Comparison of ENCODE assay signal across 14 mouse cellular contexts in the genomic region with DNA sequence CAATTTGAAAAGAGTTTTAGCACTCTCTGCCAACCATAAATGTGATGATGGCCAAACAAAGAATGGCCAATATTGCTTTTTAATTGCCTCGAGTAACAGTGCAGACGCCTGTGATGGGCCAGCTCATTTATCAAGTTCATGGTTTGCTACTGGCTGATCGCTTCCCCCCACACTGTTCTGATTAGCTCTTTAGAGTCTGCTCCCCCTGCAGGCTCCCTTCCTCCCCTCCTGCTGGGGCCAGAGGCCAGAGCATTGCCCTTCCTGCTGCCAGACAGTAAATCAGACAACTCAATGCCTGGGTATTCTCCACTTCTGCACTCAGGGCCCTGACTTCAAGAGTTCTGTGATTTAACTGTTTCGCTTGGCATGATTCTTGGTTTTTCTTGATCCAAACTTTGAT.
DNase-seq lines count a peak whose midpoint lies in the region; ATAC-seq and TF ChIP-seq lines count a peak whose summit lies in the region.
"Had no signal": no experiment of that assay in that cellular context is flagged by ENCODE, and none has a peak within 500 bp of the region (broad histone marks: within the 10 kb centered on the region; RNA-seq: fewer than 3 reads in every experiment).

No protein-coding gene starts in this region.

- ATAC-seq in forebrain, embryonic 16.5 days = peak; percentile 65; the same call in 1 of the 2 replicates
- no peak for ATAC-seq in forebrain, embryonic 11.5 days (replicated peaks; ENCODE audit: low FRiP score)
- no peak for ATAC-seq in midbrain, postnatal 0 days (ENCODE audit: low FRiP score)
- no peak for ATAC-seq in midbrain, embryonic 16.5 days
- no peak for ATAC-seq in kidney, postnatal 0 days (replicated peaks; ENCODE audit: low FRiP score, low read depth)
- ATAC-seq: intestine, embryonic 16.5 days; lung, postnatal 0 days; Patski had no signal

- no peaks in the 10 kb centered on the region for H3K9me3 ChIP-seq in forebrain, embryonic 16.5 days (ENCODE audit: control insufficient read depth, low read length)
- H3K9me3 ChIP-seq in forebrain, embryonic 11.5 days (ENCODE audit: control insufficient read depth, low read length) = no peaks in the 10 kb centered on the region
- H3K9me3 ChIP-seq in midbrain, postnatal 0 days (ENCODE audit: low read length) = no peaks in the 10 kb centered on the region
- H3K9me3 ChIP-seq in midbrain, embryonic 16.5 days (replicated peaks; ENCODE audit: control insufficient read depth, low read length, poor library complexity, severe bottlenecking) = no peaks in the 10 kb centered on the region
- H3K9me3 ChIP-seq in kidney, postnatal 0 days (replicated peaks; ENCODE audit: low read length) = no peaks in the 10 kb centered on the region
- H3K9me3 ChIP-seq: stomach, embryonic 15.5 days had no signal

- H3K4me3 ChIP-seq in forebrain, embryonic 16.5 days (replicated peaks; ENCODE audit: low read length) = no peak overlapping the region
- H3K4me3 ChIP-seq in forebrain, embryonic 11.5 days (ENCODE audit: low read depth, low read length) = no peak overlapping the region
- H3K4me3 ChIP-seq in midbrain, postnatal 0 days (ENCODE audit: low read depth, low read length) = no peak overlapping the region
- no peak overlapping the region for H3K4me3 ChIP-seq in midbrain, embryonic 16.5 days (ENCODE audit: low read depth, low read length)
- no peak overlapping the region for H3K4me3 ChIP-seq in kidney, postnatal 0 days (replicated peaks; ENCODE audit: low read depth, low read length)
- H3K4me3 ChIP-seq: stomach, embryonic 15.5 days had no signal

- H3K9ac ChIP-seq in forebrain, embryonic 16.5 days (replicated peaks; ENCODE audit: low read depth, low read length) = no peak overlapping the region
- H3K9ac ChIP-seq in forebrain, embryonic 11.5 days (ENCODE audit: low read length) = no peak overlapping the region
- no peak overlapping the region for H3K9ac ChIP-seq in midbrain, postnatal 0 days (replicated peaks; ENCODE audit: low read length, poor library complexity, severe bottlenecking)
- no peak overlapping the region for H3K9ac ChIP-seq in midbrain, embryonic 16.5 days (ENCODE audit: low read depth, low read length)
- H3K9ac ChIP-seq in kidney, postnatal 0 days (ENCODE audit: low read depth, low read length) = no peak overlapping the region
- H3K9ac ChIP-seq: stomach, embryonic 15.5 days had no signal

- WGBS in forebrain, embryonic 16.5 days = 37% methylated on average over 4 of the region's 4 CpGs
- WGBS in forebrain, embryonic 11.5 days = 35% methylated on average over 4 of the region's 4 CpGs
- 59% methylated on average over 4 of the region's 4 CpGs for WGBS in midbrain, postnatal 0 days
- WGBS in midbrain, embryonic 16.5 days = 54% methylated on average over 4 of the region's 4 CpGs
- 26% methylated on average over 4 of the region's 4 CpGs for WGBS in kidney, postnatal 0 days

- TF ChIP-seq CTCF in midbrain, postnatal 0 days (IDR thresholded peaks at IDR 0.05) = no peak
- peak; percentile 26; the same call in 1 of the 2 replicates for TF ChIP-seq CTCF in kidney, postnatal 0 days (IDR thresholded peaks at IDR 0.05; ENCODE audit: low read depth)

- DNase-seq in forebrain, embryonic 11.5 days (ENCODE audit: low spot score) = no peak
- DNase-seq in midbrain, postnatal 0 days (ENCODE audit: low spot score) = peak; percentile 30
- DNase-seq in kidney, postnatal 0 days (ENCODE audit: low spot score) = peak; percentile 67
- DNase-seq in yolk sac, embryonic 10.5 days (ENCODE audit: low spot score) = peak; percentile 49
- DNase-seq in urinary bladder, postnatal 10 days (ENCODE audit: low spot score) = no peak
- DNase-seq in gastrocnemius, postnatal 10 days = no peak
- DNase-seq: right cerebral cortex, postnatal 25 days had no signal

- H3K4me2 ChIP-seq in forebrain, embryonic 16.5 days (ENCODE audit: low read length) = no peak overlapping the region
- H3K4me2 ChIP-seq in forebrain, embryonic 11.5 days (ENCODE audit: low read depth, low read length, severe bottlenecking) = no peak overlapping the region
- H3K4me2 ChIP-seq in midbrain, postnatal 0 days (ENCODE audit: low read depth, low read length, poor library complexity, severe bottlenecking) = no peak overlapping the region
- no peak overlapping the region for H3K4me2 ChIP-seq in midbrain, embryonic 16.5 days (ENCODE audit: low read length)
- H3K4me2 ChIP-seq in kidney, postnatal 0 days (ENCODE audit: low read length) = no peak overlapping the region
- H3K4me2 ChIP-seq: heart, embryonic 11.5 days; stomach, embryonic 15.5 days had no signal

- no peaks in the 10 kb centered on the region for H3K4me1 ChIP-seq in forebrain, embryonic 16.5 days (replicated peaks; ENCODE audit: control insufficient read depth, insufficient read depth, low read length)
- no peaks in the 10 kb centered on the region for H3K4me1 ChIP-seq in forebrain, embryonic 11.5 days (replicated peaks; ENCODE audit: control insufficient read depth, insufficient read depth, low read length)
- H3K4me1 ChIP-seq in midbrain, postnatal 0 days (ENCODE audit: insufficient read depth, low read length) = no peaks in the 10 kb centered on the region
- H3K4me1 ChIP-seq in midbrain, embryonic 16.5 days (ENCODE audit: control insufficient read depth, insufficient read depth, low read length) = no peaks in the 10 kb centered on the region
- H3K4me1 ChIP-seq in kidney, postnatal 0 days (replicated peaks; ENCODE audit: insufficient read depth, low read length) = no peaks in the 10 kb centered on the region
- H3K4me1 ChIP-seq: stomach, embryonic 15.5 days had no signal

- H3K36me3 ChIP-seq in forebrain, embryonic 16.5 days (ENCODE audit: control insufficient read depth, insufficient read depth) = no peaks in the 10 kb centered on the region
- H3K36me3 ChIP-seq in forebrain, embryonic 11.5 days (ENCODE audit: control insufficient read depth, insufficient read depth, low read length) = no peaks in the 10 kb centered on the region
- no peaks in the 10 kb centered on the region for H3K36me3 ChIP-seq in midbrain, postnatal 0 days (ENCODE audit: insufficient read depth, low read length)
- H3K36me3 ChIP-seq in midbrain, embryonic 16.5 days (ENCODE audit: control insufficient read depth, insufficient read depth, low read length) = no peaks in the 10 kb centered on the region
- H3K36me3 ChIP-seq in kidney, postnatal 0 days (ENCODE audit: insufficient read depth, low read length) = no peaks in the 10 kb centered on the region
- H3K36me3 ChIP-seq: stomach, embryonic 15.5 days had no signal

- H3K27me3 ChIP-seq in forebrain, embryonic 16.5 days (replicated peaks; ENCODE audit: control insufficient read depth, insufficient read depth, low read length) = no peaks in the 10 kb centered on the region
- no peaks in the 10 kb centered on the region for H3K27me3 ChIP-seq in forebrain, embryonic 11.5 days (ENCODE audit: control insufficient read depth, insufficient read depth, low read length)
- no peaks in the 10 kb centered on the region for H3K27me3 ChIP-seq in midbrain, postnatal 0 days (ENCODE audit: insufficient read depth, low read length)
- H3K27me3 ChIP-seq in midbrain, embryonic 16.5 days (ENCODE audit: control insufficient read depth, insufficient read depth, low read depth, low read length) = no peaks in the 10 kb centered on the region
- no peaks in the 10 kb centered on the region for H3K27me3 ChIP-seq in kidney, postnatal 0 days (ENCODE audit: insufficient read depth, low read length)
- H3K27me3 ChIP-seq: Patski; stomach, embryonic 15.5 days had no signal

- H3K27ac ChIP-seq in forebrain, embryonic 16.5 days (ENCODE audit: low read length) = no peak overlapping the region
- H3K27ac ChIP-seq in forebrain, embryonic 11.5 days (ENCODE audit: low read depth, low read length) = no peak overlapping the region
- no peak overlapping the region for H3K27ac ChIP-seq in midbrain, postnatal 0 days (ENCODE audit: low read depth, low read length)
- H3K27ac ChIP-seq in midbrain, embryonic 16.5 days (ENCODE audit: low read length) = no peak overlapping the region
- H3K27ac ChIP-seq in kidney, postnatal 0 days = no peak overlapping the region
- H3K27ac ChIP-seq: stomach, embryonic 15.5 days had no signal

Comparison
In these comparisons a context has a peak if more than half of its experiments do, and no peak if none do; other contexts are left out.
1. DNase-seq: peak in midbrain, postnatal 0 days (single experiment), kidney, postnatal 0 days (single experiment) and yolk sac, embryonic 10.5 days (single experiment); none in forebrain, embryonic 11.5 days (single experiment), urinary bladder, postnatal 10 days (single experiment) and gastrocnemius, postnatal 10 days (single experiment).